Mouse (Mus musculus): Measurements from ENCODE around the gene Fgf22. TPM values are rescaled to one million over a fixed set of nuclear protein-coding genes. Genes with fewer than 3 reads are reported as not detected.

Fgf22 gene
- polyA plus RNA-seq (2012; ENCODE audit: low replicate concordance), result 0.23 TPM in 1 of 2 replicates, not detected in the other

DNA sequence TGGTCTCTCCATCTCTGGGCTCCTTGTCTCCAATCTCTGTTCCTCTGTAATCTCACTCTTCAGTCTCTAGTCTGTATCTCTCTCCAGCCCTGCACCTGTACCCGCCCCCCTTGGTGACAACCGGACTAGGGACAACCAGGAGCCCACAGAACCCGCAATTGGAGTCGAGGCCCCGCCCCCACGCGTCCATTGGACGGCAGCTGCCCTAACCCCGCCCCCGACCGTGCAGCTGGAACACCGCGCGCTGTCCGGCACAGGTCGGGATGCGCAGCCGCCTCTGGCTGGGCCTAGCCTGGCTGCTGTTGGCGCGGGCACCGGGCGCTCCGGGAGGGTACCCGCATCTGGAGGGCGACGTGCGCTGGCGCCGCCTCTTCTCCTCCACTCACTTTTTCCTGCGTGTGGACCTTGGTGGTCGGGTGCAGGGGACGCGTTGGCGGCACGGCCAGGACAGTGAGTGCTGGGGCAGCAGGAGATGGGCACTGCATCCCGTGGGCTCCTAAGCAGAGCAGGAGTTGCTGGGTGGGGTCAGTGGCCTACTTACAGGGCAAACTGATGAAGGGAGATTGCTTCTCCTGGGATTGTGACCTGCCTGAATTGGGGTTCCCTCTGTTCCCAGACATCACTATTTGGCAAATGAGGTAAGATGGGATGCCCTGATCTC, at the start of gene Fgf22:
Gene Fgf22, plus strand, starts transcription at position 221 of the 661 bp plus-strand sequence.

DNA sequence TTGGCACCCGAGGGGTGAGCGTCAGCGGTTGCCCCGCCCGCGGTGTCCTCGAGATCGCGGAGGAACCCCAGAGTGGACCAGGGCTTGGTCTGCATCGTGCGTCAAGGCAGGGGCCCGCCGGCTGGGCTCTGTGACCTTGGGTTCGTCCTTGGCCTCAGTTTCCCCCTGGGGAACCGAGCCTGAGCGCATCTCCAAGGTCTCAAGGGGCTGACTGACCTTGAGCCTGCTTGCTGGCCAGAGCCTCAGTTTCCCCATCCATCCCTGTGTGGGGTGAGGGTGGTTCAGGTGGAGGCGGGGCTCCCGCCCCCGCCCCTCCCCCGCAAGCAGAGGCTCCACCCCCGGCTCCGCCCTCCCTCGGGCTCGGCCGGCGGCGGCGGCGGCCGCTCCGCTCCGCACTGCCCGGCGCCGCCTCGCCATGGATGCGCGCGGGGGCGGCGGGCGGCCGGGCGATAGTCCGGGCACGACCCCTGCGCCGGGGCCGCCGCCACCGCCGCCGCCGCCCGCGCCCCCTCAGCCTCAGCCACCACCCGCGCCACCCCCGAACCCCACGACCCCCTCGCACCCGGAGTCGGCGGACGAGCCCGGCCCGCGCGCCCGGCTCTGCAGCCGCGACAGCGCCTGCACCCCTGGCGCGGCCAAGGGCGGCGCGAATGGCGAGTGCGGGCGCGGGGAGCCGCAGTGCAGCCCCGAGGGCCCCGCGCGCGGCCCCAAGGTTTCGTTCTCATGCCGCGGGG, 38.5 kb upstream of the Fgf22 start, which contains the start of gene Hcn2:
Gene Hcn2, plus strand, starts transcription at position 381 of the 734 bp plus-strand sequence.

GRCm38 (mm10) chr10:79745898-79746773, 8.7 kb upstream of the Fgf22 start, which contains the start of gene Polrmt:
Gene Polrmt (minus strand): TSS chr10:79746581.

GRCm38 (mm10) chr10:79766508-79767325, 11.8 kb downstream of the Fgf22 start, which contains the start of gene Rnf126:
Gene Rnf126 (minus strand): TSS chr10:79766952.

DNA sequence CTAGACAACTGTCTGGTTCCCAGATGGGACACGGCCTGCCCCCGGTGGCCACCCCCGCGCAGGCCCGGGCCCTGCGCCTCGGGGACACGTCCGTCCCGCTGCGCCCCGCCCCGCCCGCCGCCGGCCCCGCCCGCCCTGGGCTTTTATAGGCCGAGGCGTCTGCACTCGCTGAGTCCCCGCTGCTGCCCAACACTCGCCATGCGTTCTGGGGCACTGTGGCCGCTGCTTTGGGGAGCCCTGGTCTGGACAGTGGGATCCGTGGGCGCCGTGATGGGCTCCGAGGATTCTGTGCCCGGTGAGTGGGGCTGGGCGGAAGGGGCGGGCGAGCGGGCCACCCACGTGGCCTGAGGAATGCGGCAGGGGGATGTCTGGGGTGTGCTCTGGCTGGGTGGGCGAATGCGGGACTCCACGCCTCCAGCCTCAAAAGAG, 22.2 kb downstream of the Fgf22 start, which contains the start of gene Fstl3:
Gene Fstl3, plus strand, starts transcription at position 170 of the 429 bp plus-strand sequence.

GRCm38 (mm10) chr10:79790861-79791260, 36.0 kb downstream of the Fgf22 start, which contains the start of gene Prss57:
Gene Prss57 (minus strand): TSS chr10:79790961.

GRCm38 (mm10) chr10:79793051-79793737, 38.3 kb downstream of the Fgf22 start, which contains the start of gene Palm:
Gene Palm (plus strand): TSS chr10:79793572.

Other genes starting within 250 kb of the Fgf22 start
- gene Plpp2, start 221.3 kb upstream of the Fgf22 start, polyA plus RNA-seq (2012; ENCODE audit: low replicate concordance), result 13.2 and 27.3 TPM in 2 replicates
- gene Mier2, start 199.9 kb upstream of the Fgf22 start, polyA plus RNA-seq (2012; ENCODE audit: low replicate concordance), result 82.6 and 91.5 TPM in 2 replicates
- gene Theg, start 167.7 kb upstream of the Fgf22 start, polyA plus RNA-seq (2012; ENCODE audit: low replicate concordance), result not detected in 2 replicates
- gene C2cd4c, start 141.1 kb upstream of the Fgf22 start, polyA plus RNA-seq (2012; ENCODE audit: low replicate concordance), result 0.02 TPM in 1 of 2 replicates, not detected in the other
- gene Shc2, start 117.2 kb upstream of the Fgf22 start, polyA plus RNA-seq (2012; ENCODE audit: low replicate concordance), result 0.07 and 0.15 TPM in 2 replicates
- gene Odf3l2, start 109.3 kb upstream of the Fgf22 start, polyA plus RNA-seq (2012; ENCODE audit: low replicate concordance), result not detected in 2 replicates
- gene Madcam1, start 90.5 kb upstream of the Fgf22 start, polyA plus RNA-seq (2012; ENCODE audit: low replicate concordance), result 1.2 and 4.1 TPM in 2 replicates
- 124 and 133 TPM in 2 replicates for gene Tpgs1, start 85.7 kb upstream of the Fgf22 start, polyA plus RNA-seq (2012; ENCODE audit: low replicate concordance)
- gene Cdc34, start 72.9 kb upstream of the Fgf22 start, polyA plus RNA-seq (2012; ENCODE audit: low replicate concordance), result 509 and 614 TPM in 2 replicates
- gene Gzmm, start 66.1 kb upstream of the Fgf22 start, polyA plus RNA-seq (2012; ENCODE audit: low replicate concordance), result 0.73 and 5.0 TPM in 2 replicates
- 1,297 and 3,633 TPM in 2 replicates for gene Bsg, start 50.6 kb upstream of the Fgf22 start, polyA plus RNA-seq (2012; ENCODE audit: low replicate concordance)
- 3.5 and 7.7 TPM in 2 replicates for gene Hcn2, start 38.4 kb upstream of the Fgf22 start, polyA plus RNA-seq (2012; ENCODE audit: low replicate concordance)
- 55.2 and 56.1 TPM in 2 replicates for gene Polrmt, start 8.5 kb upstream of the Fgf22 start, polyA plus RNA-seq (2012; ENCODE audit: low replicate concordance)
- 437 and 591 TPM in 2 replicates for gene Rnf126, start 11.9 kb downstream of the Fgf22 start, polyA plus RNA-seq (2012; ENCODE audit: low replicate concordance)
- gene Fstl3, start 22.2 kb downstream of the Fgf22 start, polyA plus RNA-seq (2012; ENCODE audit: low replicate concordance), result 1.4 and 2.5 TPM in 2 replicates
- gene Prss57, start 35.9 kb downstream of the Fgf22 start, polyA plus RNA-seq (2012; ENCODE audit: low replicate concordance), result 0.16 TPM in 1 of 2 replicates, not detected in the other
- gene Palm, start 38.5 kb downstream of the Fgf22 start, polyA plus RNA-seq (2012; ENCODE audit: low replicate concordance), result 6.9 and 13.2 TPM in 2 replicates
- 0.45 TPM in 1 of 2 replicates, not detected in the other for gene Misp, start 65.9 kb downstream of the Fgf22 start, polyA plus RNA-seq (2012; ENCODE audit: low replicate concordance)
- gene Ptbp1, start 99.4 kb downstream of the Fgf22 start, polyA plus RNA-seq (2012; ENCODE audit: low replicate concordance), result 557 and 1,313 TPM in 2 replicates
- 10.8 and 17.6 TPM in 2 replicates for gene Prtn3, start 119.4 kb downstream of the Fgf22 start, polyA plus RNA-seq (2012; ENCODE audit: low replicate concordance)
- gene Plppr3, start 119.6 kb downstream of the Fgf22 start, polyA plus RNA-seq (2012; ENCODE audit: low replicate concordance), result 0.51 and 0.96 TPM in 2 replicates
- 4.2 and 5.4 TPM in 2 replicates for gene Elane, start 131.2 kb downstream of the Fgf22 start, polyA plus RNA-seq (2012; ENCODE audit: low replicate concordance)
- gene Cfd, start 135.8 kb downstream of the Fgf22 start, polyA plus RNA-seq (2012; ENCODE audit: low replicate concordance), result not detected in 2 replicates
- gene Med16, start 153.8 kb downstream of the Fgf22 start, polyA plus RNA-seq (2012; ENCODE audit: low replicate concordance), result 54.4 and 61.9 TPM in 2 replicates
- not detected in 2 replicates for gene Gm26602, start 155.8 kb downstream of the Fgf22 start, polyA plus RNA-seq (2012; ENCODE audit: low replicate concordance)
- gene Kiss1r, start 161.9 kb downstream of the Fgf22 start, polyA plus RNA-seq (2012; ENCODE audit: low replicate concordance), result 0.52 and 0.64 TPM in 2 replicates
- 102 and 146 TPM in 2 replicates for gene R3hdm4, start 166.1 kb downstream of the Fgf22 start, polyA plus RNA-seq (2012; ENCODE audit: low replicate concordance)
- gene Arid3a, start 172.0 kb downstream of the Fgf22 start, polyA plus RNA-seq (2012; ENCODE audit: low replicate concordance), result 59.2 and 117 TPM in 2 replicates
- gene Wdr18, start 205.1 kb downstream of the Fgf22 start, polyA plus RNA-seq (2012; ENCODE audit: low replicate concordance), result 67.7 and 87.8 TPM in 2 replicates
- gene Grin3b, start 215.6 kb downstream of the Fgf22 start, polyA plus RNA-seq (2012; ENCODE audit: low replicate concordance), result 0.12 and 0.17 TPM in 2 replicates
- 658 and 1,473 TPM in 2 replicates for gene Tmem259, start 229.3 kb downstream of the Fgf22 start, polyA plus RNA-seq (2012; ENCODE audit: low replicate concordance)
- gene Cnn2, start 233.5 kb downstream of the Fgf22 start, polyA plus RNA-seq (2012; ENCODE audit: low replicate concordance), result 222 and 247 TPM in 2 replicates
- 37.0 and 54.4 TPM in 2 replicates for gene Abca7, start 241.4 kb downstream of the Fgf22 start, polyA plus RNA-seq (2012; ENCODE audit: low replicate concordance)

All from leukemia stem cell, adult 10-12 weeks (primary cell).